Mouse (Mus musculus) heart, adult 2 months (tissue): ENCODE measurements at regions not wholly inside any gene's neighbourhood (a gene's known extent, or its start where the extent isn't known, plus 50 kb on each side); places are given as distances from the start of the nearest gene placed in this dataset.

Experiments
- DNase-seq, 2 experiments: peaks; one replicate each; pipeline ENCODE4 v3.0.0; 2021
- H3K27ac ChIP-seq: fragments of 200-600 bp; 2 replicates; pipeline ENCODE4 v1.8.1; 2022
- H3K27me3 ChIP-seq: fragments of 200-500 bp; 2 replicates; pipeline ENCODE4 v1.6.1; 2012; ENCODE audit warnings: mild to moderate bottlenecking, low read length, inconsistent platforms, mixed read lengths; ENCODE audit not compliant: control insufficient read depth, insufficient read depth
- H3K36me3 ChIP-seq: fragments of 200-500 bp; 2 replicates; pipeline ENCODE4 v1.6.1; 2012; ENCODE audit warnings: low read length, inconsistent platforms; ENCODE audit not compliant: control insufficient read depth, insufficient read depth
- H3K4me1 ChIP-seq: fragments of 200-500 bp; 2 replicates; pipeline ENCODE4 v1.6.1; 2011; ENCODE audit warnings: low read length; ENCODE audit not compliant: control insufficient read depth, insufficient read depth
- H3K4me3 ChIP-seq: fragments of 200-600 bp; 2 replicates; pipeline ENCODE4 v1.8.1; 2022
- H3K79me2 ChIP-seq: fragments of 200-500 bp; replicated peaks from 2 replicates; pipeline ENCODE4 v1.6.1; 2012; ENCODE audit warnings: mild to moderate bottlenecking, inconsistent platforms, low read length, moderate library complexity, mixed read lengths; ENCODE audit not compliant: control insufficient read depth, insufficient read depth
- H3K9ac ChIP-seq: fragments of 200-500 bp; 2 replicates; pipeline ENCODE4 v1.6.1; 2012; ENCODE audit warnings: low read depth, mild to moderate bottlenecking, control low read depth, inconsistent platforms, low read length, mixed read lengths
- CTCF ChIP-seq: fragments of 200-600 bp; IDR thresholded peaks from 2 replicates; pipeline ENCODE4 v1.8.1; 2022; ENCODE audit warnings: antibody characterized with exemption, mild to moderate bottlenecking, moderate library complexity
- EP300 ChIP-seq: fragments of 200-500 bp; IDR thresholded peaks from 2 replicates; pipeline ENCODE4 v1.6.1; 2011; ENCODE audit warnings: low read depth, low read length, control low read depth; ENCODE audit not compliant: insufficient read depth
- POLR2A ChIP-seq: fragments of 200-500 bp; IDR thresholded peaks from 2 replicates; pipeline ENCODE4 v1.6.1; 2011; ENCODE audit warnings: mild to moderate bottlenecking, low read depth, low read length, control low read depth; ENCODE audit not compliant: insufficient read depth
- WGBS: fragments of 180-500 bp; shearing (Covaris S2); methylation state at CpG from one replicate; pipeline ENCODE4 v1.1.7; 2018; 5-methylcytosine and 5-hydroxymethylcytosine counted together
- intact Hi-C: fragments of 180-260 bp; cut with DNase I; formaldehyde crosslinking; loops from one replicate; pipeline ENCODE4 v1.15.1; 2025

- H3K9ac ChIP-seq, result no peak overlapping the region
- 38% methylated on average over 1 of the region's 1 CpGs for WGBS
- DNase-seq, result no peak
- H3K27ac ChIP-seq, result no peak overlapping the region
- no peaks in the 10 kb centered on the region for H3K79me2 ChIP-seq
- no peaks in the 10 kb centered on the region for H3K4me1 ChIP-seq
- no peaks in the 10 kb centered on the region for H3K27me3 ChIP-seq
- H3K36me3 ChIP-seq, result no peaks in the 10 kb centered on the region
- no peak overlapping the region for H3K4me3 ChIP-seq
- TF ChIP-seq POLR2A, result no peak
- TF ChIP-seq CTCF, result peak; percentile 14; the same call in 1 of the 2 replicates
- TF ChIP-seq EP300, result no peak
- intact Hi-C loops, result no loop called here
Observed at GRCm38 (mm10) chrX:122021749-122022148, 375.5 kb downstream of the Nap1l3 start.
